Mouse (Mus musculus) 3T3-L1 (cell line): ENCODE measurements around the gene Ppbp.

Experiments used
- DNase-seq: peaks from one replicate; pipeline ENCODE4 v3.0.0-alpha.2; 2015; ENCODE audit warnings: low read depth, low spot score

The Ppbp gene

GRCm38 (mm10) chr5:90768218-90768617 lies at the start of gene Ppbp:
Gene Ppbp, plus strand, starts transcription at chr5:90768518.
- DNase-seq: no peak

- DNase-seq: no peak
These were observed 45.7 kb upstream of the Ppbp start for GRCm38 (mm10) chr5:90722656-90723055.

DNA sequence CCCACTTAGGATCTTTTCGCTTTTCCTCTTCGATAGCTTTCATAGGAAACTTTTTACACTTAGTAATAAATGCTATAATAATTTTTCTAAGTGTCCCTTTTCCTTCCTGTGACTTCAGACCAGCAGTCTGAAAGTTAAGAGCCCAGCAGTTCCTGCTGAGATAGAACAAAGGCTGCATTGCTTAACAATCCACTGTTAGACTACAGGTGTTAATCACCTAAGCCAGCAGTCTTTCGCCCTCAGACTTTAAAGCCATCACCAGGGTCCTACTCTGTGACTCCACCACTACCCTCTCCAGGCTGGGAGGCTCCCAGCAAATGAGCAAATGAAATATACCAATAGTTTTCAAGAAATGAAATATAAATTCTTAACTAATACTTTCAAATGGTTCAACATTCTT lies 40.1 kb upstream of the Ppbp start:
- no peak for DNase-seq

DNA sequence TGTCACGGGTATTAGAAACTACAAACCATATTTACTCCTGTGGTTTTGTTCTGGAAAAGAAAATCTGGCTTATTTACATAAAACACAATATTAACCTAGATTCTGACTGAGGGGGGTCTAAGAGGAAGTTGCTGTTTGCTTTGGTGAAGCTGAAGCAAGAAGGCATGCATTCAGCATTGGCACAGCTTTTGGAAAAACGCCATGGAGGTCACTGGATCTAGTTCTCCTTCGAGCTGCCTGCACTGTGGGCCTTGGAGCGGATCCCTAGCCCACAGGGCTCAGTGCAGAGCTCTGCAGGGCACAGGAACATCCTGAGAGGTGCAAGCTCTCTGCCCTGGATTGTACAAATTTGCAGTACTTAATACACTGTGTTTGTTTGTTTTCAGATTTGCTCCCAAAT lies 36.8 kb upstream of the Ppbp start:
- DNase-seq: no peak

DNA sequence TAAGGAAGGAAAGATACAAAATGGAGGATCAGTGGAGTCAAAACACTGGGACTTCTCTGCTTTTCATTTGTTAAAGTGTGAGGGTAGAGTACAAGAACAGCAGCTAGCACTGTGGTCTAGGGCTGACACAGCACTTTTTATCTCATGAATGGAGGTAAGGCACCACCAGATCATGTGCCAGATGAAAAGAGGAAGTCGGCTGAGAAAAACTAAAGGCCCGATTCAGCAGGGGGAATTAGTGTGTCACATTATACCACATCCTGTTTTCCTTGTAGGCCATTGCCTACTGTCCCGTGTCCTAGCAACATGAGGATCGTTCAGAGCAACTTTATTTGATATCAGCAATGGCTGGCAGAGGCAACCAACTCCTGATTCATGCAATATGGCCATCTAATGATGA lies 26.3 kb upstream of the Ppbp start:
- peak; percentile 21 for DNase-seq

- peak; percentile 96 for DNase-seq
These were observed 14.4 kb upstream of the Ppbp start for GRCm38 (mm10) chr5:90753934-90754333.

- DNase-seq: peak; percentile 80
These were observed 10.2 kb upstream of the Ppbp start for GRCm38 (mm10) chr5:90758020-90758605.

- DNase-seq: peak; percentile 96
These were observed 8.9 kb upstream of the Ppbp start, which contains the start of gene Cxcl5 for GRCm38 (mm10) chr5:90759077-90760065. Gene Cxcl5, plus strand, starts transcription at chr5:90759360.

- no peak for DNase-seq
These were observed 8.0 kb upstream of the Ppbp start for GRCm38 (mm10) chr5:90760303-90760702.

DNA sequence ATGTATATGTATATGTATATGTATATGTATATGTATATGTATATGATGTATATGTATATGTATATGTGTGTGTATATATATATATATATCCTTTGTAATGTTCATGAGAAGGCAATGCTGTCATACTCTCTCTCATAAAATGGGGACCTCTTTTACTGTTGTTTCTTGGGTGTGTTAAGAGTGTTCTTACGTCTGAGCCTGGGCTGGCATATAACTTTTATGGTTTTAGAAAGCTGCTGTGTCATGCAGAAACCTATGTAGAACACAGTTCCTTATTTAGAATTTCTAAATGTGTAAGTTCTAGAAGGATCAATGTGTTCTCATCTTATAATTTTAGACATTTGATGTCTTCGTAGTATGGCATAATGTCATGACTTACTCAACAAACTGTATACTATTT lies 7.5 kb upstream of the Ppbp start:
- DNase-seq: no peak

- DNase-seq: no peak
These were observed 6.5 kb upstream of the Ppbp start for GRCm38 (mm10) chr5:90761834-90762233.

- peak; percentile 89 for DNase-seq
These were observed 4.2 kb upstream of the Ppbp start for GRCm38 (mm10) chr5:90763912-90764665.

DNA sequence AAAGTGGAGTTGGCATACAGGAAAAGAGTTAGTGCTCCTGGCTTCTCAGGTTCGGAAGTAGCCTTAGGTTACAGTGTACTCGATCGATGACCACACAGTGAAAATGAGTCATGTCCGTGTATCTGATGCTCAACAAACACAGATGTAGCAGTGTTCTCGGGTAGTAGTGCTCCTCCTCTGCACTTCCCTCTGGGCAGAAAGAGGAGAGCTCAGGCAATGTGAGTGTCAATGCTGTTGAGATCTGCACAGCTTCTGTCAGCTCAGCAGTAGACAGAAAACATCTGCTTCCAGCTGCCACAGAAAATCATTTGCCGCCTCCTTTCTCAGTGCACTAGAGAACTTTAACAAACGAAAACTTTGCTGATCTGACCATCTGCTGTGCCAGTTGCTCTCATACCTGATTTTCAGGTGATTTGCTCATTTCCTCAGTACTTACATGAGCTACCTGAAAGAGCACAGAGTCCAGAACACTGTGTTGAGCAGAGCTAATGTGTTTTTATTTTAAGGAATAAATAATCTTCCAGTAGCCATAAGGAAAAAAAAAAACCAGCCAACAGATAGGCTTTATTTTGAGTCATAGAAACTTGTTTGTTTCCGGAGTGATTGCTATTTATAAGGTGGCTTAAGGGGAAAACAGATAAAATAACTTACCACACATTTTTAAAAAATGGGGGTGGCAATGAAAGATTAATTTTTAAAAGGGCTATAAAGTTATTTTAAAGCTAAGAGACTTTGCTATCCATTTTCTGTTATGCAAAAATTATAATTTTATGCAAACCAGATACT lies 2.3 kb upstream of the Ppbp start:
- peak; percentile 74 for DNase-seq

GRCm38 (mm10) chr5:90771369-90771768 lies 3.1 kb downstream of the Ppbp start:
- no peak for DNase-seq

GRCm38 (mm10) chr5:90771880-90772653 lies 3.7 kb downstream of the Ppbp start, which contains the start of gene Pf4:
Gene Pf4, plus strand, starts transcription at chr5:90772435.
- no peak for DNase-seq

DNA sequence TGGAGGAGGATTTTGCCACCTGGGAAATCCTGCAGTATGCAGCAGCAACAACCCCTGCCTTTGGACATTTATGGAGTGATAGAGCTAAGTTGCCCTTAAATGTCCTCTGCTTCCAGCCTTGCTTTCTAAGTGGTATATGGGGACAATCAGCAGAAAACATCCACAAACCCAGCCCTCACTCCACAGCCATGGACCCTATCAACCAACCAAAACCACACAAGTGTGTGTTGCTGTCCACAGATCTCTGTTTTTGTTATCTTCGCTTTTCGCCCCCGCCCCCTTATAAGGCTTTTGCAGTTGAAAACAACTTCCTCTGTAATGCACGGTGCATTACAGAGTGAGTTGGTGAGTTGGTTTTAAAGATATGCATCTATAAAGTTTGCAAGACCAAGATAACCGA lies 7.2 kb downstream of the Ppbp start:
- no peak for DNase-seq

- no peak for DNase-seq
These were observed 9.3 kb downstream of the Ppbp start for GRCm38 (mm10) chr5:90777621-90778020.

DNA sequence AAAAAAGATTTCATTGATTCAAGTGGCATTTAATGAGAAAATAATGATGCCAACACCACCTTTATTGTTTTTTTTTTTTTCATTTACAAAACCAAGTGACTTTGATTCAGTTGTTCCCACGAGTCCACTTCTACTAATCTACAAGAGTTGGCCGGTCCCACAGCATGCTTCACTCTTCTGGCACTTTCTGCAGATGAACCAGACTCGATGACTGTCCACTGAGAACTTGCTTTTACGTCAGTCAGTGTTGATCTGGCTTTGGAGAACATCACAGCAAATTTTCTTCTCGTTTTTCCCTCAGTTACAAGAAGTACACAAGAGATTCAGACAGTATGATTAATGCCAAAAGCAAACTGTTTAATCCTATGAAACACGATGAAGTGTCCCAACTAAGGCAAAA lies 10.5 kb downstream of the Ppbp start:
- no peak for DNase-seq

DNA sequence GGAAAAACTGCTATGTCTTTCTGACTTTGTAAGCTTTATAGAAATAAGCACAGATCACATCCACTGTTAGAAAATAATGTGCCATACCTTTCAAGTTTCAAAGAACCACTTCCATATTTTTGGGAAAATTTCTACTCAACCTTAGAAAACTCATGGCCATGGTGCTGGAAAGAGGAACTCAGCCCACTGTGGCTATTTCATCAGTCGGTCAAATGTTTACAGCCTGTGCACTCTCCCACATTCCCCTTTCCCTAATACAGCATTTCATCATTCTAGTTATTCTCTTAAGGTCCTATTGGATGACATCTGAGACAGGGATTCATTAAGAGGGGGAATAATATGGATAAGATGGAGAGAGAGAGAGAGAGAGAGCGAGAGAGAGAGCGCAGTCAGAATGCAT lies 15.4 kb downstream of the Ppbp start:
- DNase-seq: no peak
